Mouse (Mus musculus): ENCODE measurements around the gene Ppp1r14d. TPM values are rescaled to one million over a fixed set of nuclear protein-coding genes. Genes with fewer than 3 reads are reported as not detected.

Gene Ppp1r14d
- total RNA-seq, 2 experiments from 2014 or later = not detected

GRCm38 (mm10) chr2:119250826-119251478, 21.2 kb upstream of the Ppp1r14d start:
- Histone ChIP-seq H3K27ac (no peak overlapping the region), H3K4me3 (no peak overlapping the region)
- DNase-seq (ENCODE audit: extremely low spot score in 1 of 2, low spot score in 2 of 2) = peak; percentile 77 to 80
- TF ChIP-seq CTCF (IDR thresholded peaks at IDR 0.05) = peak; percentile 95
- intact Hi-C loops (cut with DNase I) = loop anchor here (1.0 to 5.0 kb wide), 2 partner anchors 37 to 186 kb away; partner anchors contain the start of gene Vps18

- intact Hi-C loops (cut with DNase I) = loop anchor here (5.0 kb wide), 1 partner anchor 187 kb away; no protein-coding TSS in a partner anchor
- no peak for DNase-seq (ENCODE audit: extremely low spot score in 1 of 2, low spot score in 2 of 2)
- H3K27ac ChIP-seq = no peak overlapping the region
- no peak for TF ChIP-seq CTCF (IDR thresholded peaks at IDR 0.05)
- H3K4me3 ChIP-seq = no peak overlapping the region
Measured at GRCm38 (mm10) chr2:119250377-119250776, 20.7 kb upstream of the Ppp1r14d start.

GRCm38 (mm10) chr2:119249592-119250061, 19.9 kb upstream of the Ppp1r14d start:
- intact Hi-C loops (cut with DNase I) = loop anchor here (5.0 kb wide), 1 partner anchor 188 kb away; no protein-coding TSS in a partner anchor
- no peak for TF ChIP-seq CTCF (IDR thresholded peaks at IDR 0.05)
- DNase-seq (ENCODE audit: extremely low spot score in 1 of 2, low spot score in 2 of 2) = no peak
- Histone ChIP-seq H3K4me3 (no peak overlapping the region), H3K27ac (no peak overlapping the region)

- Histone ChIP-seq H3K4me3 (no peak overlapping the region), H3K27ac (no peak overlapping the region)
- TF ChIP-seq CTCF (IDR thresholded peaks at IDR 0.05) = no peak
- peak in 1 of 2 experiments; percentile 27 for DNase-seq (ENCODE audit: extremely low spot score in 1 of 2, low spot score in 2 of 2)
- intact Hi-C loops (cut with DNase I) = no loop called here
Measured at GRCm38 (mm10) chr2:119247904-119248303, 18.2 kb upstream of the Ppp1r14d start.

GRCm38 (mm10) chr2:119245246-119245645, 15.5 kb upstream of the Ppp1r14d start:
- H3K27ac ChIP-seq = no peak overlapping the region
- no peak overlapping the region for H3K4me3 ChIP-seq
- no peak for DNase-seq (ENCODE audit: extremely low spot score in 1 of 2, low spot score in 2 of 2)
- intact Hi-C loops (cut with DNase I) = no loop called here
- TF ChIP-seq CTCF (IDR thresholded peaks at IDR 0.05) = no peak

- no peak for TF ChIP-seq CTCF (IDR thresholded peaks at IDR 0.05)
- no peak for DNase-seq (ENCODE audit: extremely low spot score in 1 of 2, low spot score in 2 of 2)
- intact Hi-C loops (cut with DNase I) = no loop called here
- no peak overlapping the region for H3K4me3 ChIP-seq
- H3K27ac ChIP-seq = no peak overlapping the region
Measured at GRCm38 (mm10) chr2:119242548-119242947, 12.8 kb upstream of the Ppp1r14d start.

- Histone ChIP-seq H3K27ac (no peak overlapping the region), H3K4me3 (no peak overlapping the region)
- intact Hi-C loops (cut with DNase I) = no loop called here
- no peak for DNase-seq (ENCODE audit: extremely low spot score in 1 of 2, low spot score in 2 of 2)
- no peak for TF ChIP-seq CTCF (IDR thresholded peaks at IDR 0.05)
Measured at GRCm38 (mm10) chr2:119240819-119241186, 11.1 kb upstream of the Ppp1r14d start.

GRCm38 (mm10) chr2:119240075-119240818, 10.5 kb upstream of the Ppp1r14d start:
- no peak for DNase-seq (ENCODE audit: extremely low spot score in 1 of 2, low spot score in 2 of 2)
- intact Hi-C loops (cut with DNase I) = no loop called here
- TF ChIP-seq CTCF (IDR thresholded peaks at IDR 0.05) = no peak

GRCm38 (mm10) chr2:119238671-119239070, 9.0 kb upstream of the Ppp1r14d start:
- H3K27ac ChIP-seq = no peak overlapping the region
- H3K4me3 ChIP-seq = no peak overlapping the region
- no peak for DNase-seq (ENCODE audit: extremely low spot score in 1 of 2, low spot score in 2 of 2)
- intact Hi-C loops (cut with DNase I) = no loop called here
- no peak for TF ChIP-seq CTCF (IDR thresholded peaks at IDR 0.05)

More at GRCm38 (mm10) chr2:119240075-119240818, 10.5 kb upstream of the Ppp1r14d start:
- Histone ChIP-seq H3K27ac (no peak overlapping the region), H3K4me3 (no peak overlapping the region)

- H3K27ac ChIP-seq = no peak overlapping the region
- TF ChIP-seq CTCF (IDR thresholded peaks at IDR 0.05) = no peak
- no peak overlapping the region; the same call in 1 of the 2 replicates for H3K4me3 ChIP-seq
- no peak for DNase-seq (ENCODE audit: extremely low spot score in 1 of 2, low spot score in 2 of 2)
- intact Hi-C loops (cut with DNase I) = no loop called here
Measured at GRCm38 (mm10) chr2:119237871-119238220, 8.1 kb upstream of the Ppp1r14d start.

- H3K4me3 ChIP-seq = peak within 1 kb of the TSS; percentile 34
- TF ChIP-seq CTCF (IDR thresholded peaks at IDR 0.05) = no peak
Measured at GRCm38 (mm10) chr2:119237210-119237870, 7.6 kb upstream of the Ppp1r14d start, which contains the start of gene Spint1. Gene Spint1, plus strand, starts transcription at chr2:119237362.

More at GRCm38 (mm10) chr2:119237210-119237870, 7.6 kb upstream of the Ppp1r14d start, which contains the start of gene Spint1:
- H3K27ac ChIP-seq = no peak within 1 kb of the TSS
- DNase-seq (ENCODE audit: extremely low spot score in 1 of 2, low spot score in 2 of 2) = no peak
- intact Hi-C loops (cut with DNase I) = no loop called here

Data from left cerebral cortex, adult 2 months (tissue).